Mouse (Mus musculus) intestine, embryonic 14.5 days (tissue): Measurements from ENCODE around the gene S100a1. TPM values are rescaled to one million over a fixed set of nuclear protein-coding genes. Genes with fewer than 3 reads are reported as not detected.

ENCODE experiments used
- ATAC-seq: fragments of 200-750 bp; cut with Nextera tagmentation; replicated peaks from 2 replicates; pipeline ENCODE4 v1.8.0; 2017; ENCODE audit warnings: low read depth, moderate number of reproducible peaks, moderate TSS enrichment, moderate library complexity; ENCODE audit not compliant: low FRiP score, low TSS enrichment
- DNase-seq: peaks from one replicate; pipeline ENCODE4 v3.0.0-alpha.2; 2018; ENCODE audit warnings: low spot score
- H3K27ac ChIP-seq: fragments of 300-500 bp; sonication (generic); 2 replicates; pipeline ENCODE4 v1.5.1; 2014; ENCODE audit warnings: low read depth, mild to moderate bottlenecking, control low read depth
- H3K27me3 ChIP-seq: fragments of 300-500 bp; sonication (generic); replicated peaks from 2 replicates; pipeline ENCODE4 v1.6.1; 2014; ENCODE audit warnings: low read length, control low read depth; ENCODE audit not compliant: control insufficient read depth, insufficient read depth
- H3K36me3 ChIP-seq: fragments of 300-500 bp; sonication (generic); 2 replicates; pipeline ENCODE4 v1.6.1; 2014; ENCODE audit warnings: low read length, control low read depth; ENCODE audit not compliant: control insufficient read depth, insufficient read depth
- H3K4me1 ChIP-seq: fragments of 300-500 bp; sonication (generic); replicated peaks from 2 replicates; pipeline ENCODE4 v1.6.1; 2014; ENCODE audit warnings: low read length, control low read depth, mixed read lengths; ENCODE audit not compliant: control insufficient read depth, insufficient read depth
- H3K4me2 ChIP-seq: fragments of 300-500 bp; sonication (generic); 2 replicates; pipeline ENCODE4 v1.6.1; 2014; ENCODE audit warnings: low read length
- H3K4me3 ChIP-seq: fragments of 300-500 bp; sonication (generic); 2 replicates; pipeline ENCODE4 v1.5.1; 2014; ENCODE audit warnings: low read depth, low read length, control low read depth, mixed read lengths
- H3K9ac ChIP-seq: fragments of 300-500 bp; sonication (generic); 2 replicates; pipeline ENCODE4 v1.6.1; 2014; ENCODE audit warnings: mild to moderate bottlenecking, low read length
- H3K9me3 ChIP-seq: fragments of 300-500 bp; sonication (generic); 2 replicates; pipeline ENCODE4 v1.6.1; 2016; ENCODE audit warnings: low read length, control low read depth; ENCODE audit not compliant: control insufficient read depth
- WGBS: fragments of 180-500 bp; shearing (Covaris S2); extraction: QIAGEN DNeasy Blood & Tissue Kit; methylation state at CpG from one replicate; pipeline ENCODE4 v1.1.7; 2014; 5-methylcytosine and 5-hydroxymethylcytosine counted together
- polyA plus RNA-seq: library from polyadenylated mRNA; unstranded; fragments of >200 nt; fragmentation: Nextera tagmentation; extraction: Ambion mirVana; gene quantifications from 2 replicates; pipeline ENCODE4 v1.2.1, GENCODE M21; 2014

S100a1 gene
- polyA plus RNA-seq, 1 experiment from 2014 or later, result 66.8 TPM

- Histone ChIP-seq H3K27ac (no peak overlapping the region), H3K36me3 (no peaks in the 10 kb centered on the region), H3K4me2 (peak overlapping the region; percentile 89), H3K4me3 (peak overlapping the region; percentile 58), H3K27me3 (peaks cover 34% of the 10 kb centered on the region), H3K4me1 (0 out of 2 replicates have a peak, but pooled peaks cover 2% of the 10 kb centered on the region), H3K9me3 (no peaks in the 10 kb centered on the region), H3K9ac (peak overlapping the region; percentile 46)
- peak; percentile 80 for DNase-seq
- under 1% methylated on average over 75 of the region's 75 CpGs for WGBS
- peak; percentile 48 for ATAC-seq
These were observed 49.0 kb downstream of the S100a1 start for GRCm38 (mm10) chr3:90465081-90465685.

GRCm38 (mm10) chr3:90464552-90465080, 49.6 kb downstream of the S100a1 start:
- 0 out of 2 replicates have a peak, but pooled peaks have one; percentile 22 for ATAC-seq
- H3K4me2 ChIP-seq, result peak overlapping the region; percentile 89
- 16% methylated on average over 37 of the region's 37 CpGs for WGBS
- H3K4me3 ChIP-seq, result peak overlapping the region; percentile 58
- peak overlapping the region; percentile 46; the same call in 1 of the 2 replicates for H3K9ac ChIP-seq
- H3K36me3 ChIP-seq, result no peaks in the 10 kb centered on the region
- peak; percentile 67 for DNase-seq
- no peak overlapping the region for H3K27ac ChIP-seq
- peaks cover 34% of the 10 kb centered on the region for H3K27me3 ChIP-seq
- H3K9me3 ChIP-seq, result no peaks in the 10 kb centered on the region
- 0 out of 2 replicates have a peak, but pooled peaks cover 2% of the 10 kb centered on the region for H3K4me1 ChIP-seq

DNA sequence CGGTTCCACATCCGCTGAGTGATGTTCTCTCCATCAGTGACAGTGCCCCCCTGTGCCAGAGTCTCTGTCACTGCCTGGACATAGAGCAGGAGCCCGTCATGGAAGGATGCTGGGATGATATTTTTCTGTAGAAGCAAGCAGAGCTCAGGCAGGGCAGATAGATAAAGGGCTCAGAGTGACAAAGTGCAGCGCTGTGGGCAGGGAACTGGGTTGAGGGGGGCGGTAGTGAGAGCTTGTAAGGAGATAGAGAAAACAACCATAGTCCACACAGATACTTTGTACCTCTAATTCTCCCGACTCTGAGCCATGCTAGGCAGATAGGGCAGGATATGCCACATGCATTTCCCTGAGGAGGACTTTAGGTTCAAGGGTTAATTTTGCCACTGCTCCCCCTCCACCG, 51.6 kb downstream of the S100a1 start:
- peaks cover 34% of the 10 kb centered on the region for H3K27me3 ChIP-seq
- no peak overlapping the region for H3K4me2 ChIP-seq
- H3K4me1 ChIP-seq, result 0 out of 2 replicates have a peak, but pooled peaks cover 2% of the 10 kb centered on the region
- WGBS, result 21% methylated on average over 7 of the region's 7 CpGs
- DNase-seq, result no peak
- H3K36me3 ChIP-seq, result no peaks in the 10 kb centered on the region
- no peak overlapping the region for H3K27ac ChIP-seq
- no peak for ATAC-seq
- no peak overlapping the region for H3K4me3 ChIP-seq
- H3K9me3 ChIP-seq, result no peaks in the 10 kb centered on the region
- H3K9ac ChIP-seq, result no peak overlapping the region

DNA sequence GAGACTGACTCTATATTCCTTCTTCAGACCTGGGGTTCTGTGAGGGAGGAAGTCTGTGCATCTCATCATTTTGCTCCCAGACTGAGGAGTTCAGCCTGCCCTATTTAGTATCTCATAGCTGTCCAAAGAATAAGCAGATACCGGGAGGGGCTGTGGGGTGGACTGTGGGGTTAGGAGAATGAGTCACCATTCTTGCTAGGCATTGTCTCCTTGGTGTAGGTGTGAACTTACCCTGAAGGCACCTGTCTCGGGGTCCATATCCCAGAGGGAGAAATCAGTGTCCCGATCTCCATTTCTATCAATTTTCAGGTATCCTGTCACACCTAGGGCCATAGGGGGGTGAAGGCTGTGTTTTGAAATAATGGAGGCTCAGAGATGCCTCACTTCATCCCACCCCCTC, 52.3 kb downstream of the S100a1 start:
- Histone ChIP-seq H3K4me1 (0 out of 2 replicates have a peak, but pooled peaks cover 2% of the 10 kb centered on the region), H3K27ac (no peak overlapping the region), H3K9ac (no peak overlapping the region), H3K27me3 (peaks cover 34% of the 10 kb centered on the region), H3K4me2 (no peak overlapping the region), H3K9me3 (no peaks in the 10 kb centered on the region), H3K4me3 (no peak overlapping the region), H3K36me3 (no peaks in the 10 kb centered on the region)
- 92% methylated on average over 3 of the region's 3 CpGs for WGBS
- no peak for DNase-seq
- no peak for ATAC-seq

Other genes starting within 250 kb of the S100a1 start
- 3.6 and 4.9 TPM in 2 replicates for gene Dennd4b, start 249.2 kb downstream of the S100a1 start, polyA plus RNA-seq
- gene Gatad2b, start 221.2 kb downstream of the S100a1 start, polyA plus RNA-seq, result 15.5 and 16.0 TPM in 2 replicates
- gene Slc27a3, start 124.5 kb downstream of the S100a1 start, polyA plus RNA-seq, result 10.2 and 11.0 TPM in 2 replicates
- gene Ints3, start 80.8 kb downstream of the S100a1 start, polyA plus RNA-seq, result 31.2 and 31.7 TPM in 2 replicates
- 5.3 and 5.9 TPM in 2 replicates for gene Npr1, start 48.5 kb downstream of the S100a1 start, polyA plus RNA-seq
- gene Ilf2, start 38.3 kb downstream of the S100a1 start, polyA plus RNA-seq, result 188 and 207 TPM in 2 replicates
- 67.5 and 80.6 TPM in 2 replicates for gene Snapin, start 23.4 kb downstream of the S100a1 start, polyA plus RNA-seq
- 86.4 and 87.0 TPM in 2 replicates for gene Chtop, start 4.9 kb downstream of the S100a1 start, polyA plus RNA-seq
- gene S100a13, start within 50 bp of the S100a1 start, polyA plus RNA-seq, result 27.7 and 30.3 TPM in 2 replicates
- gene S100a14, start 12.5 kb upstream of the S100a1 start, polyA plus RNA-seq, result 0.91 and 1.0 TPM in 2 replicates
- 107 and 121 TPM in 2 replicates for gene S100a16, start 22.9 kb upstream of the S100a1 start, polyA plus RNA-seq
- gene S100a3, start 46.2 kb upstream of the S100a1 start, polyA plus RNA-seq, result 0.39 and 0.81 TPM in 2 replicates
- gene S100a2, start 75.9 kb upstream of the S100a1 start, polyA plus RNA-seq, result not detected in 2 replicates
- not detected in 2 replicates for gene Gm42674, start 87.5 kb upstream of the S100a1 start, polyA plus RNA-seq
- 4.1 and 5.3 TPM in 2 replicates for gene S100a4, start 89.4 kb upstream of the S100a1 start, polyA plus RNA-seq
- gene S100a5, start 94.1 kb upstream of the S100a1 start, polyA plus RNA-seq, result 5.1 and 8.6 TPM in 2 replicates
- gene S100a6, start 98.5 kb upstream of the S100a1 start, polyA plus RNA-seq, result 359 and 401 TPM in 2 replicates
- 0.13 TPM in 1 of 2 replicates, not detected in the other for gene S100a7a, start 139.6 kb upstream of the S100a1 start, polyA plus RNA-seq
- 2.3 and 14.3 TPM in 2 replicates for gene S100a8, start 154.6 kb upstream of the S100a1 start, polyA plus RNA-seq
- 1.6 and 5.3 TPM in 2 replicates for gene S100a9, start 181.3 kb upstream of the S100a1 start, polyA plus RNA-seq
- gene Pglyrp4, start 212.5 kb upstream of the S100a1 start, polyA plus RNA-seq, result not detected in 2 replicates